Mouse (Mus musculus) T-helper 2 cell (primary cell): ENCODE results near the gene Elfn2.

Experiments
- in situ Hi-C: fragments of 300-600 bp; cut with MboI, MseI; formaldehyde crosslinking; loops from one replicate; pipeline ENCODE4 v1.15.1; 2025; ENCODE audit warnings: high pct_unique_total_duplicates

Gene Elfn2

GRCm38 (mm10) chr15:78623426-78623825, 95.1 kb downstream of the Elfn2 start:
- in situ Hi-C loops: loop anchor here (5.0 to 10.0 kb wide), 2 partner anchors 119 to 231 kb away; partner anchors contain the start of gene Lgals2
